Mouse (Mus musculus): ENCODE data around the gene Hsd3b6. TPM values are rescaled to one million over a fixed set of nuclear protein-coding genes. Genes with fewer than 3 reads are reported as not detected.

Gene Hsd3b6
- total and polyA plus RNA-seq, 3 experiments = not detected

DNA sequence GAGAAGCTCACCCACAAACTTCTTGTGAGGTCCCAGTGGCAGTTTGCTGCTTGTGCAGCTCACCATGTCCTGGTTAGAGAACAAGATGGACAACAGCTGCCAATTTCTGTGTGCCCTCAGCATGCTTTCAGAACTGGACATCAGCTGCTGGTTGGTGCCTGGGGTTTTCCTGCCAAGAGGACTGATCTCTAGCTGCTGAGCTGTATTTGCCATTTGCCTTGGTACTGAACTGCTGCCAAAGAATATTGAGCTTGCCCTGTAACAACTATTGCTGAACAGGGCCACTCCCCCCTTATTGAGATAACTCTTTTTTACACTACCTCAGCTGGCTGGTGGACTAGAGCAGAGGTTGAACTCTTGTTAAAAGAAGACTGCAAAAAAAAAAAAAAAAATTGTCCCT is 50.1 kb downstream of the Hsd3b6 start:
- Histone ChIP-seq H3K9me3 (replicated peaks; ENCODE audit: insufficient read depth, low read length) (no peaks in the 10 kb centered on the region), H3K27me3 (ENCODE audit: control insufficient read depth in 1 of 2, insufficient read depth in 2 of 2, low read length in 2 of 2) (no peaks in the 10 kb centered on the region), H3K4me3 (ENCODE audit: control insufficient read depth in 1 of 2, insufficient read depth in 1 of 2, low read depth in 2 of 2, low read length in 2 of 2) (no peak overlapping the region), H3K79me2 (ENCODE audit: control insufficient read depth, insufficient read depth, low read length, poor library complexity) (no peaks in the 10 kb centered on the region), H3K9ac (ENCODE audit: control insufficient read depth, low read depth, low read length, poor library complexity, severe bottlenecking) (no peak overlapping the region), H3K36me3 (ENCODE audit: control insufficient read depth in 1 of 2, insufficient read depth in 2 of 2, low read length in 2 of 2) (no peaks in the 10 kb centered on the region), H3K4me1 (ENCODE audit: control insufficient read depth in 1 of 2, insufficient read depth in 2 of 2, low read length in 2 of 2) (no peaks in the 10 kb centered on the region), H3K27ac (ENCODE audit: control insufficient read depth, low read depth, low read length) (no peak overlapping the region)
- no peak for TF ChIP-seq SMC3 (IDR thresholded peaks at IDR 0.05; ENCODE audit: low read depth, low read length)
- TF ChIP-seq KAT2A (conservative IDR thresholded peaks at IDR 0.05; ENCODE audit: low read depth, low read length) = no peak
- TF ChIP-seq NELFE (IDR thresholded peaks at IDR 0.05; ENCODE audit: low read depth, low read length) = no peak
- TF ChIP-seq NRF1 (IDR thresholded peaks at IDR 0.05; ENCODE audit: insufficient read depth, low read depth, low read length, poor library complexity, severe bottlenecking) = no peak
- TF ChIP-seq POLR2AphosphoS5 (IDR thresholded peaks at IDR 0.05; ENCODE audit: borderline replicate concordance, low read depth, low read length) = no peak
- no peak for TF ChIP-seq RAD21 (IDR thresholded peaks at IDR 0.05; ENCODE audit: low read depth, low read length)
- no peak for TF ChIP-seq ZKSCAN1 (IDR thresholded peaks at IDR 0.05; ENCODE audit: low read depth, low read length)
- TF ChIP-seq CHD2 (IDR thresholded peaks at IDR 0.05; ENCODE audit: low read length) = no peak
- no peak for TF ChIP-seq ZC3H11A (IDR thresholded peaks at IDR 0.05; ENCODE audit: low read depth, low read length)
- no peak for TF ChIP-seq USF1 (IDR thresholded peaks at IDR 0.05; ENCODE audit: low read depth, low read length)
- no peak for TF ChIP-seq ZNF384 (IDR thresholded peaks at IDR 0.05; ENCODE audit: low read depth, low read length)
- DNase-seq (ENCODE audit: low read depth, low spot score) = no peak

DNA sequence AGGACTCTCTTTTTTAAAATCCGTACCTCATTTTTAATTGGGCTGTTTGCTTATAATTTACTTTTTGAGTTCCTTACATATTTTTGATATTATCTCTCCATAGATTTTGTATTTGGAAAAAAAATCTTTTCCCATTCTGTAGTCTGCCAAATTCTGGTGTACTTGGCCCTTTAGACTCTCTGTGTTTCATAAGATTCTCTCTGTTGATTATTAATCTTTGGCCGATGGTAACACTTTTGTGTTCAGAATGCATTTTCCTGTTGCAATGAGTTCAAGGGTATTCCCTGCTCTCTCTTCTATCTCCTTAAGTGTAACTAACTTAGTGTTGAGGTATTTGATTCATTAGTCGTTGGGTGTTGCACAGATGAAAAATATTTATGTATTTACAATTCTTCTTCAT is 57.4 kb downstream of the Hsd3b6 start:
- no peak overlapping the region for H3K27ac ChIP-seq (ENCODE audit: control insufficient read depth, low read depth, low read length)
- H3K4me1 ChIP-seq (ENCODE audit: control insufficient read depth in 1 of 2, insufficient read depth in 2 of 2, low read length in 2 of 2) = no peaks in the 10 kb centered on the region
- no peaks in the 10 kb centered on the region for H3K27me3 ChIP-seq (ENCODE audit: control insufficient read depth in 1 of 2, insufficient read depth in 2 of 2, low read length in 2 of 2)
- no peak for DNase-seq (ENCODE audit: low read depth, low spot score)
- H3K79me2 ChIP-seq (ENCODE audit: control insufficient read depth, insufficient read depth, low read length, poor library complexity) = no peaks in the 10 kb centered on the region
- no peak overlapping the region for H3K9ac ChIP-seq (ENCODE audit: control insufficient read depth, low read depth, low read length, poor library complexity, severe bottlenecking)
- H3K4me3 ChIP-seq (ENCODE audit: control insufficient read depth in 1 of 2, insufficient read depth in 1 of 2, low read depth in 2 of 2, low read length in 2 of 2) = no peak overlapping the region
- H3K36me3 ChIP-seq (ENCODE audit: control insufficient read depth in 1 of 2, insufficient read depth in 2 of 2, low read length in 2 of 2) = no peaks in the 10 kb centered on the region
- TF ChIP-seq MAZ (IDR thresholded peaks at IDR 0.05; ENCODE audit: low read depth, low read length) (no peak), ZMIZ1 (IDR thresholded peaks at IDR 0.05; ENCODE audit: low read depth, low read length) (no peak), ZKSCAN1 (IDR thresholded peaks at IDR 0.05; ENCODE audit: low read depth, low read length) (no peak), SIN3A (IDR thresholded peaks at IDR 0.05; ENCODE audit: low read length) (no peak), POLR2AphosphoS2 (IDR thresholded peaks at IDR 0.05; ENCODE audit: low read length) (no peak), USF2 (IDR thresholded peaks at IDR 0.05; ENCODE audit: borderline replicate concordance in 1 of 2, insufficient read depth in 1 of 2, low read depth in 1 of 2, low read length in 2 of 2) (no peak), KAT2A (conservative IDR thresholded peaks at IDR 0.05; ENCODE audit: low read depth, low read length) (no peak), GABPA (IDR thresholded peaks at IDR 0.05; ENCODE audit: low read depth, low read length) (no peak), MEF2A (IDR thresholded peaks at IDR 0.05; ENCODE audit: extremely low read depth, insufficient replicate concordance, low read depth, low read length, poor library complexity, severe bottlenecking) (no peak), JUND (IDR thresholded peaks at IDR 0.05; ENCODE audit: low read depth, low read length) (no peak), ELF1 (IDR thresholded peaks at IDR 0.05; ENCODE audit: low read depth, low read length) (no peak), MAX (IDR thresholded peaks at IDR 0.05; ENCODE audit: low read length) (no peak), MXI1 (IDR thresholded peaks at IDR 0.05; ENCODE audit: low read depth, low read length) (no peak), MYB (IDR thresholded peaks at IDR 0.05; ENCODE audit: low read depth, low read length) (no peak), RAD21 (IDR thresholded peaks at IDR 0.05; ENCODE audit: low read depth, low read length) (no peak)
- H3K9me3 ChIP-seq (replicated peaks; ENCODE audit: insufficient read depth, low read length) = no peaks in the 10 kb centered on the region

Measured in MEL (cell line).